Mouse (Mus musculus) B cell, adult 2 months (primary cell): ENCODE data around the gene Map1s.

Experiments used
- DNase-seq, 2 experiments: peaks; one replicate each; pipeline ENCODE4 v3.0.0; 2022

The Map1s gene

GRCm38 (mm10) chr8:70905831-70906736 lies at the start of gene Map1s:
Map1s (plus strand) TSS chr8:70905932.
- DNase-seq = peak; percentile 83 to 84

- no peak for DNase-seq
Observed at GRCm38 (mm10) chr8:70856028-70856427, 49.7 kb upstream of the Map1s start.

- peak; percentile 46 to 50 for DNase-seq
Observed at GRCm38 (mm10) chr8:70856541-70857197, 49.1 kb upstream of the Map1s start.

- no peak for DNase-seq
Observed at GRCm38 (mm10) chr8:70857516-70857915, 48.2 kb upstream of the Map1s start.

- DNase-seq = peak; percentile 50 to 51
Observed at GRCm38 (mm10) chr8:70862824-70863641, 42.7 kb upstream of the Map1s start, which contains the start of gene Kcnn1. Kcnn1 (minus strand) TSS chr8:70863258.

GRCm38 (mm10) chr8:70863956-70864711 lies 41.6 kb upstream of the Map1s start:
- peak; percentile 43 to 49 for DNase-seq

GRCm38 (mm10) chr8:70864712-70865221 lies 41.0 kb upstream of the Map1s start:
- DNase-seq = peak; percentile 36 to 37

DNA sequence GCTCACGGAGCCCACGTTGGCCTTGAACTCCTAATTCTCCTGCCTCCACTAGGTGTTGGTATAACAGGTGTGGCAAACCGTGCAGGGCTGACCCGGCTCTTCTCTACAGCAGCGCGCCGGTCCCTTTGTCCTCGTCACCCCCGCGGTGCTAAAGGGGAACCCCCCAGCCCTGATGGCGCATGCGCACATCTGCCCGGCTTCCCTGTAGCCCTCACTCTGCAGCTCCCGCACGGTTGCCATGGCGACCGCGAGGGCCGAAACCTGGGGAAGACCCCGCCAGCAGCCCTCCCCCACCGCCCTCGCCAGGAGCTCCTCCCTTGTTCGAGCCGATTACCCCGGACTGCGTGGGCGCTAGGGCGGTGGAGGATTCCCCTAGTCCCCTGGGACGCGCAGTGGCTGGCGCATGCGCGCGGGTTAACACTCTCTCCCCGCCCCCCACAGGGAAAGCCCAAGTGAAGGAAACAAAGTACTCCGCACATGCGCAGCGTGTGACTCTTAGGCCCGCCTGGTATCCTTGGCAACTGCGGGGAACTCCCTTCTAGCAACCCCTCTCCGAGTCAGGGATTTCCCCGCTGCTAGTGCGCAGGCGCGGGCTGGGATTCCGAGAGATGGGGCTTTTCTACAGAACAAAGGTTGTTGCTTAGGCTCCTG lies 40.3 kb upstream of the Map1s start:
- peak; percentile 100 for DNase-seq

GRCm38 (mm10) chr8:70866001-70866520 lies 39.7 kb upstream of the Map1s start:
- DNase-seq = no peak

GRCm38 (mm10) chr8:70866566-70866965 lies 39.2 kb upstream of the Map1s start:
- DNase-seq = no peak

DNA sequence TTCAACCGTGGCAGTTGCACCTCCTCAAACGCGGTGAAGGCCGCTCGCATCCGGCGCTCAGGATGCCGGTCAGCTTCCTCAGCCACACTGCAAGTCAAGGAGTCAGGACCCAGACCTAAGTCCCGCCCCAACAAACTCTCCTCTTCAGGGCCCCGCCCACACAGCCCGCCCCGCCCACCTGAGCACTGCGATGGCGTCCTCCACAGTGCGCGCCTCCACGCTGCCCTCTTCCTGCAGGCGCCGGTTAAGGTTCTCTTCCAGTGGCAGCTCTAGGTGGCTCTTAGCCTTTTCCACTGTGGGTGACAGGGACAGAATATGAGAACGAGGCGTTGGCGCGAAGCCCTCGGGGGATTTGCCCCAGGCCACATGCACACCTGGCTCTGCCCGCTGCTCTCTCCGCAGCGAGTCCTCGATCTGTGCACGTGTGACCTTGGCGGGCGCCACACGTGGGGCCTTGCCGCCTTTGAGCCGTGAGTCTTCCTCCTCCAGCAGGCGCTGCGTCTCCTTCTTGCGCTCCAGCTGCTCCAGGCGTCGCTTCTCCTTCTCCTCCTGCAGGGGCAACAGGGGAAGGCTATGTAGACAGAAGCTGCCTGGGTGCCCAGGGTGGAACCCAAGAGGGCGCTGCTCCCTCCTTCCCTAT lies 37.1 kb upstream of the Map1s start:
- peak; percentile 74 for DNase-seq

DNA sequence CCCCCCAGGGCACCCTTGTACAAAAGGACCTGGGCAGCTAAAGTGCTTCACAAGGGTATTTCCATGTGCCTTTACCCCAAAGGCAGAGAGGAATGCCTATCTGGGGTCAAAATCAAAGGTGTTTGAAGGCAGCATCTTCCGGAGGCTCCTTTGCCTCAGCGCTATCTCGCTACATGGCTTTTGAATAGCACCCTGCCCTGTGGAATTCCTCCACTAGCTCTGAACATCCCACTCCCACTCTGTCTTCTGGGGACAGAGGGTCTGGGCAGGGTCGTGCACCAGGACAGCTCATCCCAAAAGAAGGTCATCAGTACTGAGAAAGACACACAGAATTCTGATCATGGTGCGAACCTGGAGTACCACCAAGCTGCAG lies 36.5 kb upstream of the Map1s start:
- no peak for DNase-seq

DNA sequence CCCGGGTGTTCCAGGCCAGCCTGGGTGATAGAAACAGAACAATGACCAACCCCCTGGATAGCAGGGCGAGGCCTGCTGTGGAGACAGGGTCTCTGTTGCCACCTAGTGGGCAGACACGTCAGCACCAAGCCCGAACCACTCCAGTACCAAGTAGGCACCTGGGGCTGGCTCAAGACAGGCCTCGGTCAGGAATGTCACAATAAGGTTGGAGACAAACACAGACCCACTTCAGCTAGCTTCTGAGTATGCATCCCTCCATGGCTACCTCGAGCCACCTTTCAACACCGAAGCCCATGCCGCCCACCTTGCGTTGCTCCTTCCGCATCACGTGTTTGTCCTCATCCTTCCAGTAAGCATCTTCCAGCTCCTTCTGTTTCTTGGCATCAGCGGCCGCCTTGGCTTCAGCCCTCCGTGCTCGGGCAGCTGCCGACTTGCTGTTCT lies 36.1 kb upstream of the Map1s start:
- DNase-seq = peak; percentile 81

DNA sequence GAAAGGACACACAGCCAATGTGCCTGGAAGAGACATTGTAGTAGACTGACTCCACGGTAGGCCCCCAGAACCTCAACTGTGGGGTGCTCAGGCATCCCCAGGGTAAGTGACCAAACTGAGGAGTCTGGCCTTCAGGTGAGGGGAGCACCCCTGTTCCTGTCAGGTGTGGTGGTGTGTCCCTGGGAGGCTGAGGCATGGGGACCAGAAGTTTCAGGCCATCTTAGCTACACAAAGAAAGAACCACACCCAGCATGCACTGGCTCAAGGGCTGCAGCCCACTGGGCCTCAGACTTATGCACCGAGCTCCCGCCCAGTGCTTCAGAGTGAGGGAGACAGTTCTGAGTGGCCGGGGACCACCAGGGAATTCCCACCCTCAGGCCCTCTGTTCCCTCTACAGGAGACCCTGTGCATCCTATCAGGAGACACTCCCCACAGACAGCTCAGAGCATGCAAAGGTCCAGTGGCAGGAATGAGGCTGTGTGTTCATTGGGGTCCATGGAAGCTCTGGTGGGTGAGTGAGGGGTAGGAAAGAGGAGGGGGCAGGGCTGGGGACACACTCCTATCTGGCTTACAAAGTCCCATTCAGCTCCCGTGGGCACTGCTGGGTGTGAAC lies 34.4 kb upstream of the Map1s start:
- DNase-seq = no peak

DNA sequence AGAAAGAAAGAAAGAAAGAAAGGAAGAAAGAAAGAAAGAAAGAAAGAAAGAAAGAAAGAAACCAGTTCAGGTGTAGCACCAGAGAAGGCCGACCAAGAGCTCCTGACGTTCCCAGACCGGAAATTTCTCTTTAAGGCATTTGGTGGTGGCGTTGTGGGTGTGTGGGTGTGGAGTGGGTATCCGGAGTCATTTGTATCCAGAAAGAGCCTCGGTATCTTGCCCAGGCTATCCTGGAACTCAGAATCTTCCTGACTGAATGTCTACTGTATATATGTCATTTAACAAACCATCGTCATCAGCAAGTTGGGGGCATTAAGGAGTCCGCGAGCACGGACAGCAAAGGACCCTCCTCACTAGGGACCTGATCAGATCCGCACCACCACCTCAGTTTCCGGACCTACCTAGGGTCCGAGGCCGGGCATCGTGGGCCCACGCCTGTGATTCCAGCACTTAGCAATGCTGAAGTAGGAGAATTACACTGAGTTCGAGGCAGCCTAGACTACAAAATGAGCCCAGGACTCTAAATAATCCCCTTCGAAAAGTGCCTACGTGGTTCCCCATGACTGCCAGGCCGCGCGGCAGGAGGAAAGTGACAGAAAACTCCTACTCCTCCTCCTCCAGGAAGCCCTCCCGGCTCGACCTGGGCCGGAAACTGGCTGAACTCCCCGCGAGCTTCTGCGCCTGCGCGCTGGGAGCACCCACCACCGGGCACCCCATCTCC lies 32.9 kb upstream of the Map1s start:
- no peak for DNase-seq

- DNase-seq = peak; percentile 97 to 98
Observed at GRCm38 (mm10) chr8:70873364-70873985, 32.3 kb upstream of the Map1s start, which contains the start of gene Ccdc124. Ccdc124 (minus strand) TSS chr8:70873935.

DNA sequence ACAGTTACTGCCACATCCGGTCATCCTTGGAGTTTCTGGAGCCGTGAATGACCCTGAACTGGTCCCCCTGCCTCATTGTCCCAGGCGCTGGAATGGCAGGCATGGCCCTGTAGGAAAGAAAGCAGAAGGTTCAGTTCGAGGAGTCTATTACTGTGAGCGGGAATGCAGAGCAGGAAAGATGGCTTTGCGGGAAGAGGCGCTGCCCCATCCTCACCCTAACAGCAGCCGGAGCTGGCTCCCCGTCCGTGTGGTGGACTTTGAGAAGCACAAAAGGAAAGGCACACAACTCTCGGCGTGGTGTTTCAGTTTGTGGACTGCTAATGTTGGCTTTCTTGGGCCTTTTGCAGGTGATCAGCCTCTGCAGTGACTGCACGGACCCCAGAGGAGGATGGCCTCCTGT lies 31.3 kb upstream of the Map1s start:
- DNase-seq = no peak

DNA sequence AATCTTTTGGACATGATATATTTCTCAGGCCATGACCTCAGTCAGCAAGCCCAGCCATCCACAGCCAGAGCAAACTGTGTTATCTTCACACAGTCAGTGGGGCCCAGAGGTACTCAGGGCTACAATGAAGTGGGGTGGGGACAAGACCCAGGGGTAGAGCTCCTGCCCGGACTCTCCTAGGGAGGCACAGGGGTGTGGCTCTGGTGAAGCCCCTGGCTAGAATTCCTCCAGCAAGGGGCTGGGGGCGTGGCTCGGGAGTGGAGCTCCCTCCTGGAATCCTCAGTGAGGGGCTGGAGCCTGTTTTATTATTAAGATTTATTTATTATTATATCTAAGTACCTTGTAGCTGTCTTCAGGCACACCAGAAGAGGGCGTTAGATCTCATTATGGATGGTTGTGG lies 29.4 kb upstream of the Map1s start:
- no peak for DNase-seq

DNA sequence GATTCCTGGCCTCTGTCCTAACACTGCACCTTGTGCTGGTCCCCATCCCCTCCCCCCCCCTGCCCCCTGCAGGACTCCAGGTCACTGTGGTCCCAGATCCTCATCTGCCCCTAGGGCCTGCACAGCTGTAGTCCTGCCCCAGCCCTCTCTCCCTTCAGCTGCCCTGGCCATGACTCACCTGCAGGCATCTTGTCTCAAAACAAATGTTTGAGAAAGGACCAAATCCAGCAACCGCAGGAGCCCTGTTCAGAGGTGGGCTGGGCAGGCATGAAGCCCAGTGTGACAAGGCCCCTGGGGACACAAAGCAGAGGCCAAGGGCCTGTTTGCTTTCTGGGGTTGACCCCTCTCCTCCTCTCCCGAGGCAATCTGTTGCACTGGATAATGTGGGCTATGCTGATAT lies 27.6 kb upstream of the Map1s start:
- no peak for DNase-seq
